Mouse (Mus musculus): Measurements from ENCODE around the gene Fgfr2.
A peak's percentile ranks its signal among the peaks of the same experiment; 100 is the strongest.
"Not testable (repeated sequence)": the region's sequence is repeated elsewhere in the genome, so short reads cannot be mapped to it uniquely, and the experiment has no call there.

Gene Fgfr2

GRCm38 (mm10) chr7:132471327-132471726, 651.8 kb downstream of the Fgfr2 start:
- DNase-seq, result peak; percentile 41

DNA sequence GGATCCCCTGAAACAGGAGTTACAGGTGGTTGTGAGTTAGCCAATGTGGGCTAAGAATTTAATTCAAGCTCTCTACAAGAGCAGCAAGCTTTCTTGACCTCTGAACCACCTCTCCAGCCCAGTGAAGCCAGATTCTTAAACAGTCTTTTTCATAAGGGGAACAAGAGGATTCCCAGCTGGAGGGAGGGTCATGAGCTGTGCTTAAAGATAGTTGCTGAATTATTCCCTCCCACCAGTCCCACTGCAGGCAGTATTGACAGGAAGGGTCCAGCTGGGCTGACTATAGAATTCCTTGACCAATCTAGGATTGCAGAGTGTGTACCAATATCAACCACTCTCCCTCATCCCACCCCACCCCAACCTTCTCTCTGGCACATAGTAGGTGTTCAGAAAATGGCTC, 654.8 kb downstream of the Fgfr2 start:
- no peak for DNase-seq

DNA sequence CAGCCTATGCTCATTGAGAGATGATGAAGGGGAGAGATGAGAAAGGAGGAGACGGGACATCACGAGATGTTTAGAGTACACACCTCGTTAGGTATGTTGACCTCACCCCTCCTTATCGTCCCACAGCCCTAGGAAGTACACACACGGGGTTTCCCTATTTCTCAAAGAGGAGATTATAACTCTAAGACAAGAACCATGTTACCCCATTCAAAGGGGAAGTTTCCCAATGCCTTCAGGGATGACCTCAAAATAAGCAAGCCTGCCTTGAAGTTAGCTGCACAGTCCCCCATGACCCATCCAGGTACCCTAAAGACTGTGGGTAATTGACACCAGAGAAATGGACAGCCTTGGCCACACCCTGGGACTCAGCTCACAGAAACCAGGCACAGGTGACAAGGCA, 657.3 kb downstream of the Fgfr2 start:
- DNase-seq, result no peak

GRCm38 (mm10) chr7:132464894-132465293, 658.3 kb downstream of the Fgfr2 start:
- DNase-seq, result no peak

- no peak for DNase-seq
These were observed 664.7 kb downstream of the Fgfr2 start for GRCm38 (mm10) chr7:132458493-132458892.

GRCm38 (mm10) chr7:132455071-132455720, 668.0 kb downstream of the Fgfr2 start:
- no peak for DNase-seq

- no peak for DNase-seq
These were observed 673.0 kb downstream of the Fgfr2 start for GRCm38 (mm10) chr7:132449891-132450735.

DNA sequence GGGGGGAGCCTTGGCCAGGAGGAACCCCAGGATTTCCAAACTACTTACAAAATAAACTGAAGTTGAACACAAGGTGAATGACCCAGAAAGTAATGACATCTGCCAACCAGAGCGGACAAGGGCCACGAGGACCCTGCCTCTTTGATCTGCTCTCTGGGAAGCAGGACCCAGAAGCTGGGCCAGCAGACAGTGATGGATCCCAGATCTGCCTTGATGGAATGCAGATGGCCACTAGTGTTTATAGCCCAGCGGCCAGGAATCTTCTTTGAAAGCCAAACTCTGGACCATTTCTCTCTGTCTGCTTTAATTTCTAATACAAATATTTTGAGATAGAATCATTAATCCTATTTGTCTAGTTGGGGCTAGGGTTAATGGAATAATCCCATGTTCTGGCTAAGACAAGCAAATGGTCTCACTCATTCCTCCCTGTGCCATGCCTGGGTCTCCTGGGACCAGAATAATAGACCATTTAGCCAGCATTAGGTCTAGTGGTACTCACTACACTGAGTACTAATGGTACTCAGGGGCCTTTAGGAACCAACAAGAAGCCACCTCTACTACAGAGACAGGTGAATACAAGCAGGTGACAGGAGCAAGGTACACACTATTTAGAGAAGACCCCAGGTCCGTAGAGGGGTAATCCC, 674.5 kb downstream of the Fgfr2 start:
- no peak for DNase-seq

DNA sequence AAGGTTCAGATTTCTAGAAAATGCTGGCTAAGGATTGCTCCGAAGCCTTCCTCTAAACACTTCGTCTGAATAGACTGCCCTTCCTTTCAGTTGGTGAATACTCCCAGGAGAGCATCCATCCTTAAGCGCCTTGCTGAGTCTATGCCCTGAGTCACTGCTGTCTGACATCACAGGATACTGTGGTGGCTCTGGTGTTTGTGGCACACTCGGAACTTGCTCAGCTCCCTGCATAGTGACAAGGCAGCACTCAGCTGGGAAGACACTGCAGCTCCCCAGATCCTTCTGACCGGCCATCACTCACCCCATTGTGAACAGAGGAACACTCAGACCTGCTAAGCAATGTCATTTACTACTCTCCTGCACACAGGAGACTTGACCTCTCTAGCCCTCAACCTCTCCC, 675.6 kb downstream of the Fgfr2 start:
- DNase-seq, result no peak

DNA sequence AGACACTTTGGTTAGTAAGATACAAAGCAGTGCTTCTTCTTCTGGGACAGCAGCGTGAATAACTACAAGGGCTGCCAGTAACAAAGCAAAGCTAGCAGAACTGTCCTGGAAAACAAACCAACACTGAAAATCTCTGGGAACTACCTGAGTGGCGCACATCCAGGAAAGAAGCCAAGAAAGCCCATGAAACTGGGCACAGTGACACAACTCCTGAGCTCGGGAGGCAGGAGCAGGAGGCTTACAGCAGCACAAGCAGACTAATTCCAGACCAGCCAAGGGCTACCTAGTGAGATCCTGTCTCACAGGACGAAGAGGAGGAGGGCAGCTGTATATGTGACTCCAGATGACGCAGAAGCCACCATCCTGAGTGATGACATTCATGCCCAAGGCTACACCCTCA, 676.3 kb downstream of the Fgfr2 start:
- DNase-seq, result no peak

DNA sequence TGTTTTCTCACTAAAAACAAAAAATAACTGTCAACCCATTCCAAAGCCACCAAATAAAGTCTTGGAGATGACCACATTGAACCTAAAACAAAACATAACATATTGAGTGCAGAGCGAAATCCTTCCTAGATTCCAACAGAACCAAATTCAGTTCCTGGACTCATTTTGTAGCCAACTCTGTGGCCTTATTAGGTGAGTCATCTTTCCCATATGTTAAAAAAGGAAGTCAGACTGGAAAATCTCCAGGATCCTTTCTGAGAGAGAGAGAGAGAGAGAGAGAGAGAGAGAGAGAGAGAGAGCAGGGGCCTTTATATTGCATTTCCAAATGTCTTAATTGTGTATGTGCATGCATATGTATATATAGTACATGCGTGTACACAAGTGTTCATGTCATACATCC, 678.9 kb downstream of the Fgfr2 start:
- DNase-seq, result no peak

DNA sequence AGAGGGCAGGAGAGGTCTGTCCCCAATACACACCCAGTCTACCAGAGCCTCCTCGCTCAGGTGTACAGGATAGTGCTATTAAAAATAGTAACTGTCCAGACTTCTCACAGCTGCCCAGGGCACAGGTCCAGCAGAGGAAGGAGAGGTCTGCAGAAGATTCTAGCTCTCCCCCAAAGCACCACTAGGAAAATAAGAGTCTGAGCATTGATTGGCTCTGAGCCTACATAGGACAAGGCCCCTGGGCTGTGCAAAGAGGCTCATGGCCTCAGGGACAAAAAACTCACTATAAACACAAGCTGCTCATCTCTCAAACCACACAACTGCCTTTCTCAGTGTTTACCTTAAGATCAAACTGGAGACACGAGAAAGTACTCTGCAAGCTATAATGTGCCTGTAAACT, 679.4 kb downstream of the Fgfr2 start:
- no peak for DNase-seq

- no peak for DNase-seq
These were observed 680.0 kb downstream of the Fgfr2 start for GRCm38 (mm10) chr7:132443134-132443533.

DNA sequence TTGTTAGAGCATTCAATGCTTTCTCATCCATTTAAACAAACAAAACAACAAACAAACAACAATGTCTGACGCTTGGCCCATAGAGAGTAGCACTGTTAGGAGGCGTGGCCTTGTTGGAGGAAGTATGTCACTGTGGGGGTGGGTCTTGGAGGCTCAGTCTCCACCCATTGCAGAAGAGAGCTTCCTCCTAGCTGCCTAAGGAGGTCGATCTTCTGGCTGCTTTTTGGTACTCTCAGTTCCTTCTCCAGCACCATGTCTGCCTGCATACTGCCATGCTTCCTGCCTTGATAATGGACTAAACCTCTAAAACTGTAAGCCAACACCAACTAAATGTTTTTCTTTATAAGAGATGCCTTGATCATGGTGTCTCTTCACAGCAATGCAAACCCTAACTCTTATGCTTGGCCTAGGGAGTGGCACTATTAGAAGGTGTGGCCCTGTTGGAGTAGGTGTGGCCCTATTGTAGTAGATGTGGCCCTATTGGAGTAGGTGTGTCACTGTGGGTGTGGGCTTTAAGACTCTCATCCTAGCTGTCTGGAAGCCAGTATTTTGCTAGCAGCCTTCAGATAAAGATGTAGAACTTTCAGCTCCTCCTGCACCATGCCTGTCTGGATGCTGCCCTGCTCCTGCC, 680.9 kb downstream of the Fgfr2 start:
- not testable (repeated sequence) for DNase-seq

- no peak for DNase-seq
These were observed 683.2 kb downstream of the Fgfr2 start for GRCm38 (mm10) chr7:132439916-132440315.

GRCm38 (mm10) chr7:132438060-132438459, 685.1 kb downstream of the Fgfr2 start:
- DNase-seq, result no peak

DNA sequence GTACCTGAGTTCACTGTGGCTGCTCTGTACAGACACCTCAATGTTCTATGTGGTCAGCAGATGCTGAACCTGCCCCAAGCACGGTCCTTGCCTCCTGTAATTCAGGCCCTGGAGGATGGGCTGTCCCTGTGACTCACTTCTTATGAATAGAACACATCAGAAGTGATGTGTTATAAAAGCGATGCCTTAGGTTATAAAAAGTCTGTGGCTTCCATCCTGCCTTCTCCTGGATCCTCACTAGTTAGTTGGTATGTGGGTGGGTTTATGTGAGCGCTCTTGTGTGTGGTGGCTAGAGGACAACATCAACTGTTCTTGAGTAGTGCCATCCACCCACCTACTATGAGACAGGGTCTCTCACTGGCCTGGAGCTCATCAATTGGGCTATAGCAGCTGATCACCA, 685.7 kb downstream of the Fgfr2 start:
- no peak for DNase-seq

GRCm38 (mm10) chr7:132435486-132436055, 687.6 kb downstream of the Fgfr2 start:
- DNase-seq, result no peak

GRCm38 (mm10) chr7:132429324-132429723, 693.8 kb downstream of the Fgfr2 start:
- DNase-seq, result peak; percentile 44

- no peak for DNase-seq
These were observed 694.8 kb downstream of the Fgfr2 start for GRCm38 (mm10) chr7:132428308-132428707.

GRCm38 (mm10) chr7:132426069-132426468, 697.1 kb downstream of the Fgfr2 start:
- no peak for DNase-seq

DNA sequence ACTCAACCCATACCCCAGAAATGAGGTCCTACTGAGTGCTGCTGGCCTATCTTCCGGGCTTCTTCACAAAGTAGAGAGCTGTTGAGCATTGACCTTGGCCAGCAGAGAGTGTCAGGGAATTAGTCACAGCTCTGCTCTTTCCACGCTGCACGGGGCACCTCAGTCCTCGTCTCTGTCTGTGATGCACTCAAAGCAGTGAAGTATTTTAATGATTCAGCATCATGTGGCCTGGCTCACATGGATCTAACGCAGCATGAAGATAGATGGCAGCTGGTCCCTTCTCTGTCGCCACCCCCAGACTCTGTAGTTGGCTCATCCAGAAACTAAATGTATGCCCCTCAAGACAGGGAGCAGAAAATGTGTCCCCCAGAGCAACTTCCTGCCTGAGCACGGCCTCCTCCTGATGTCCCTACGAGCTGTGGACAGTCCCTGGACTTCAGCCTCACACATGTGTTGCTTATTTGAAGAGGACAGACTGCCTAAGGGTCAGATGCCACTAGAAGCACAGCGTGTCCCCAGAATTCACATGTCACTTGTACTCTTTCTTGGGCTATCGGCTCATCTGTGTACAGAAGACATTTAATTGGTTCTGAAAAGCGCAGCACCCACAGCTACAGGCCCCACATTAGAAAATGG, 697.7 kb downstream of the Fgfr2 start:
- no peak for DNase-seq

DNA sequence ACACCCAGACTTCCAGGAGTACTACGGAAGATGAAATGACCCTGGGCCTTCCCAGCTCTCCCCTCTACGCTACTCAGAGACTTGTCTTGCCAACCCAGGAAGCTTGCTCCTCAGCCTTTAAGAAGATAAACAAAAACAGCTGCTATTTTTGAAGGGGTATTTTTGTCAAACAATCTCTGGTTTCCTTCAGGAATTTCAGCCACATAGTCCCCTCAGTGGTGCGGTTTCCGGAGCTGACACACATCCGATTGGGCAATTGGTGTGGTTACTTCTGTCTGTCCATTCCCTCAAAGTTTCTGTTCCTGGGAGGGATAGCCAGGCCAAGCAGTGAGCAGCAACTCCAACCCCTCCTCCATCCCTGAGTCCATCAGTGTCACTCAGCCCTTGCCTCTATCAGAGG, 699.6 kb downstream of the Fgfr2 start:
- no peak for DNase-seq

Measured in layer of hippocampus, adult 9-11 months (tissue).